Comparison of ENCODE assay signal across 19 mouse cellular contexts in genomic region chr8:121297299-121297698, GRCm38 (mm10).
DNase-seq lines count a peak whose midpoint lies in the region; ATAC-seq lines count a peak whose summit lies in the region.
"Had no signal": no experiment of that assay in that cellular context is flagged by ENCODE, and none has a peak within 500 bp of the region (broad histone marks: within the 10 kb centered on the region; RNA-seq: fewer than 3 reads in every experiment).

No protein-coding gene starts in this region.

- 64% methylated on average over 9 of the region's 9 CpGs for WGBS in forebrain, embryonic 14.5 days
- WGBS in forebrain, embryonic 12.5 days = 76% methylated on average over 9 of the region's 9 CpGs
- 78% methylated on average over 9 of the region's 9 CpGs for WGBS in midbrain, embryonic 10.5 days
- 66% methylated on average over 9 of the region's 9 CpGs for WGBS in midbrain, embryonic 11.5 days
- 68% methylated on average over 9 of the region's 9 CpGs for WGBS in hindbrain, embryonic 16.5 days
- WGBS in neural tube, embryonic 15.5 days = 60% methylated on average over 9 of the region's 9 CpGs

- no peaks in the 10 kb centered on the region for H3K9me3 ChIP-seq in forebrain, embryonic 14.5 days (replicated peaks; ENCODE audit: control insufficient read depth, low read length)
- no peaks in the 10 kb centered on the region for H3K9me3 ChIP-seq in forebrain, embryonic 12.5 days
- H3K9me3 ChIP-seq in midbrain, embryonic 10.5 days (replicated peaks) = no peaks in the 10 kb centered on the region
- no peaks in the 10 kb centered on the region for H3K9me3 ChIP-seq in midbrain, embryonic 11.5 days (ENCODE audit: control insufficient read depth, low read length)
- H3K9me3 ChIP-seq in hindbrain, embryonic 16.5 days (ENCODE audit: control insufficient read depth, low read length) = no peaks in the 10 kb centered on the region
- no peaks in the 10 kb centered on the region for H3K9me3 ChIP-seq in neural tube, embryonic 15.5 days (replicated peaks)
- H3K9me3 ChIP-seq: heart, embryonic 15.5 days; liver, embryonic 12.5 days; midbrain, embryonic 12.5 days had no signal

- no peaks in the 10 kb centered on the region for H3K36me3 ChIP-seq in forebrain, embryonic 14.5 days (ENCODE audit: control insufficient read depth, insufficient read depth, low read length)
- H3K36me3 ChIP-seq in forebrain, embryonic 12.5 days (replicated peaks) = no peaks in the 10 kb centered on the region
- no peaks in the 10 kb centered on the region for H3K36me3 ChIP-seq in midbrain, embryonic 10.5 days
- H3K36me3 ChIP-seq in midbrain, embryonic 11.5 days (ENCODE audit: control insufficient read depth, insufficient read depth, low read length) = no peaks in the 10 kb centered on the region
- no peaks in the 10 kb centered on the region for H3K36me3 ChIP-seq in hindbrain, embryonic 16.5 days (ENCODE audit: control insufficient read depth, insufficient read depth, low read length)
- no peaks in the 10 kb centered on the region for H3K36me3 ChIP-seq in neural tube, embryonic 15.5 days
- H3K36me3 ChIP-seq: heart, embryonic 15.5 days; liver, embryonic 12.5 days; midbrain, embryonic 12.5 days had no signal

- 0 out of 2 replicates have a peak overlapping the region, but pooled peaks have one; percentile 36 for H3K27ac ChIP-seq in forebrain, embryonic 14.5 days (ENCODE audit: low read depth, low read length)
- H3K27ac ChIP-seq in forebrain, embryonic 12.5 days = no peak overlapping the region
- H3K27ac ChIP-seq in midbrain, embryonic 10.5 days (replicated peaks) = peak overlapping the region; percentile 33; the same call in 1 of the 2 replicates
- no peak overlapping the region for H3K27ac ChIP-seq in midbrain, embryonic 11.5 days (ENCODE audit: low read depth, low read length)
- peak overlapping the region; percentile 36; the same call in 1 of the 2 replicates for H3K27ac ChIP-seq in hindbrain, embryonic 16.5 days (ENCODE audit: low read depth, low read length)
- H3K27ac ChIP-seq in neural tube, embryonic 15.5 days (replicated peaks) = peak overlapping the region; percentile 64; the same call in 1 of the 2 replicates
- H3K27ac ChIP-seq: heart, embryonic 15.5 days; liver, embryonic 12.5 days; stomach, postnatal 0 days had no signal

- no peak overlapping the region for H3K4me3 ChIP-seq in forebrain, embryonic 14.5 days (ENCODE audit: low read depth, low read length)
- no peak overlapping the region for H3K4me3 ChIP-seq in forebrain, embryonic 12.5 days (replicated peaks)
- no peak overlapping the region for H3K4me3 ChIP-seq in midbrain, embryonic 10.5 days
- no peak overlapping the region for H3K4me3 ChIP-seq in midbrain, embryonic 11.5 days (ENCODE audit: low read depth, low read length)
- H3K4me3 ChIP-seq in hindbrain, embryonic 16.5 days (ENCODE audit: low read length) = no peak overlapping the region
- no peak overlapping the region for H3K4me3 ChIP-seq in neural tube, embryonic 15.5 days (replicated peaks)
- H3K4me3 ChIP-seq: heart, embryonic 15.5 days; liver, embryonic 12.5 days; midbrain, embryonic 12.5 days had no signal

- H3K4me1 ChIP-seq in forebrain, embryonic 14.5 days (ENCODE audit: control insufficient read depth, insufficient read depth, low read length) = peaks cover 14% of the 10 kb centered on the region
- peaks cover 45% of the 10 kb centered on the region for H3K4me1 ChIP-seq in forebrain, embryonic 12.5 days
- peaks cover 63% of the 10 kb centered on the region for H3K4me1 ChIP-seq in midbrain, embryonic 10.5 days
- H3K4me1 ChIP-seq in midbrain, embryonic 11.5 days (ENCODE audit: control insufficient read depth, insufficient read depth, low read length) = peaks cover 35% of the 10 kb centered on the region
- peaks cover 34% of the 10 kb centered on the region for H3K4me1 ChIP-seq in hindbrain, embryonic 16.5 days (ENCODE audit: control insufficient read depth, insufficient read depth, low read depth, low read length)
- peaks cover 57% of the 10 kb centered on the region for H3K4me1 ChIP-seq in neural tube, embryonic 15.5 days

- no peak overlapping the region for H3K4me2 ChIP-seq in forebrain, embryonic 14.5 days (ENCODE audit: low read length)
- H3K4me2 ChIP-seq in forebrain, embryonic 12.5 days = no peak overlapping the region
- no peak overlapping the region for H3K4me2 ChIP-seq in midbrain, embryonic 11.5 days
- H3K4me2 ChIP-seq in hindbrain, embryonic 16.5 days (ENCODE audit: low read length) = no peak overlapping the region
- H3K4me2 ChIP-seq in neural tube, embryonic 15.5 days = no peak overlapping the region
- H3K4me2 ChIP-seq: heart, embryonic 15.5 days; liver, embryonic 12.5 days; lung, embryonic 14.5 days; midbrain, embryonic 12.5 days had no signal

- H3K9ac ChIP-seq in forebrain, embryonic 14.5 days (ENCODE audit: low read length) = no peak overlapping the region
- H3K9ac ChIP-seq in forebrain, embryonic 12.5 days = no peak overlapping the region
- H3K9ac ChIP-seq in midbrain, embryonic 11.5 days (ENCODE audit: low read length) = no peak overlapping the region
- no peak overlapping the region for H3K9ac ChIP-seq in hindbrain, embryonic 16.5 days (ENCODE audit: low read depth, low read length)
- no peak overlapping the region for H3K9ac ChIP-seq in neural tube, embryonic 15.5 days (replicated peaks)
- H3K9ac ChIP-seq: heart, embryonic 15.5 days; liver, embryonic 12.5 days; lung, embryonic 14.5 days; midbrain, embryonic 12.5 days had no signal

- DNase-seq in forebrain, embryonic 14.5 days (ENCODE audit: low spot score) = no peak
- no peak for DNase-seq in midbrain, embryonic 10.5 days (ENCODE audit: low spot score)
- no peak for DNase-seq in midbrain, embryonic 11.5 days (ENCODE audit: low spot score, missing footprints)
- no peak for DNase-seq in heart, adult 11 months
- DNase-seq in testis, postnatal 10 days (ENCODE audit: low spot score) = no peak
- DNase-seq: adrenal gland, adult 2 months; cerebellum, adult 18-20 months; kidney, adult 2 months; lung, postnatal 4 days; right cerebral cortex, postnatal 14 days; thymus, postnatal 14 days had no signal

- no peak for ATAC-seq in forebrain, embryonic 14.5 days
- no peak for ATAC-seq in forebrain, embryonic 12.5 days (ENCODE audit: low FRiP score)
- no peak for ATAC-seq in midbrain, embryonic 11.5 days (ENCODE audit: low FRiP score)
- 0 out of 2 replicates have a peak, but pooled peaks have one; percentile 3 for ATAC-seq in hindbrain, embryonic 16.5 days
- no peak for ATAC-seq in neural tube, embryonic 15.5 days (ENCODE audit: low FRiP score)
- ATAC-seq: liver, embryonic 12.5 days had no signal

- H3K27me3 ChIP-seq in forebrain, embryonic 14.5 days (replicated peaks; ENCODE audit: control insufficient read depth, insufficient read depth, low read length) = no peaks in the 10 kb centered on the region
- H3K27me3 ChIP-seq in forebrain, embryonic 12.5 days = peaks cover 12% of the 10 kb centered on the region; the same call in 1 of the 2 replicates
- H3K27me3 ChIP-seq in midbrain, embryonic 10.5 days (ENCODE audit: low read depth, poor library complexity, severe bottlenecking) = peaks cover 31% of the 10 kb centered on the region
- no peaks in the 10 kb centered on the region for H3K27me3 ChIP-seq in midbrain, embryonic 11.5 days (ENCODE audit: control insufficient read depth, insufficient read depth, low read length)
- H3K27me3 ChIP-seq in hindbrain, embryonic 16.5 days (replicated peaks; ENCODE audit: control insufficient read depth, insufficient read depth, low read length) = no peaks in the 10 kb centered on the region; the same call in 1 of the 2 replicates
- H3K27me3 ChIP-seq in neural tube, embryonic 15.5 days (replicated peaks) = no peaks in the 10 kb centered on the region

Comparison
In these comparisons a context has a peak if more than half of its experiments do, and no peak if none do; other contexts are left out.
1. H3K27ac ChIP-seq: peak in forebrain, embryonic 14.5 days (single experiment), midbrain, embryonic 10.5 days (single experiment), hindbrain, embryonic 16.5 days (single experiment) and neural tube, embryonic 15.5 days (single experiment); none in forebrain, embryonic 12.5 days (single experiment) and midbrain, embryonic 11.5 days (single experiment).